Mouse (Mus musculus): ENCODE data around the gene Aqp8. TPM values are rescaled to one million over a fixed set of nuclear protein-coding genes. Genes with fewer than 3 reads are reported as not detected.
A peak's percentile ranks its signal among the peaks of the same experiment; 100 is the strongest.

The Aqp8 gene
- total RNA-seq (2014; rRNA removed) (73.2 and 128 TPM in 2 replicates), polyA plus RNA-seq (2012; rRNA removed) (226 and 272 TPM in 2 replicates)

- DNase-seq (ENCODE audit: extremely low read depth, low read depth, low spot score), result peak; percentile 96
- 13% methylated on average over 9 of the region's 9 CpGs for WGBS
- H3K4me1 ChIP-seq (ENCODE audit: control insufficient read depth, insufficient read depth, low read length), result peaks cover 15% of the 10 kb centered on the region
- peak within 1 kb of the TSS; percentile 72 for H3K27ac ChIP-seq (replicated peaks; ENCODE audit: insufficient read depth, low read depth, low read length)
- H3K27me3 ChIP-seq (ENCODE audit: control insufficient read depth, insufficient read depth, low read length), result no peaks in the 10 kb centered on the region
- peak within 1 kb of the TSS; percentile 48 for H3K4me3 ChIP-seq (ENCODE audit: insufficient read depth, low read depth, low read length)
- peak within 1 kb of the TSS; percentile 63 for H3K9ac ChIP-seq (ENCODE audit: low read depth, low read length)
- TF ChIP-seq CTCF (IDR thresholded peaks at IDR 0.05; ENCODE audit: low read depth, low read length) (peak; percentile 53), POLR2A (IDR thresholded peaks at IDR 0.05; ENCODE audit: extremely low read depth, insufficient read depth, low read length) (no peak)
- peaks cover 2% of the 10 kb centered on the region; the same call in 1 of the 2 replicates for H3K36me3 ChIP-seq (ENCODE audit: control insufficient read depth, insufficient read depth, low read length)
- H3K79me2 ChIP-seq (ENCODE audit: control insufficient read depth, insufficient read depth, low read length), result no peaks in the 10 kb centered on the region
Measured at GRCm38 (mm10) chr7:123462070-123462501, at the start of gene Aqp8. Gene Aqp8, plus strand, starts transcription at chr7:123462291.

DNA sequence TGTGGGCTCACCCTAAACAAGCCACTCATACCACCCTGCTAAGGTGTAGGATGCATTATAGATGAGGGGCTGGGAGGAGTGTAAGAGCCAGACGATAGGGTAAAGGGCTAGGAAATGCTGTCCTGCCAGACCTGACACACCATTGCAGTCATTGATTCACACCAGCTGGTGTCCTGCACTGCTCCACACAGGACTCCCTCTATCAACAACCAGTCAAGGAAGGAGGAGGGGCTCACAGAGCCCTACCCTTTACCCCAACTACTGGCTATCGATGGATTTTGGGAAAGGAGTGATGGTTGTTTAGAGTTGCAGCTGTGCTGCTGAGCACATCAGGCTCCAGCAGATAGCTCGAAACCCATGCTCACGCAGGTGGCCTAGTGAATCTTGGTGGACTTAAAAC lies 45.3 kb upstream of the Aqp8 start:
- no peaks in the 10 kb centered on the region for H3K36me3 ChIP-seq (ENCODE audit: control insufficient read depth, insufficient read depth, low read length)
- no peak overlapping the region for H3K9ac ChIP-seq (ENCODE audit: low read depth, low read length)
- H3K4me3 ChIP-seq (ENCODE audit: insufficient read depth, low read depth, low read length), result no peak overlapping the region
- DNase-seq (ENCODE audit: extremely low read depth, low read depth, low spot score), result no peak
- H3K4me1 ChIP-seq (ENCODE audit: control insufficient read depth, insufficient read depth, low read length), result peaks cover 23% of the 10 kb centered on the region
- WGBS, result 63% methylated on average over 4 of the region's 4 CpGs
- no peak overlapping the region for H3K27ac ChIP-seq (replicated peaks; ENCODE audit: insufficient read depth, low read depth, low read length)
- TF ChIP-seq CTCF (IDR thresholded peaks at IDR 0.05; ENCODE audit: low read depth, low read length), result no peak
- H3K79me2 ChIP-seq (ENCODE audit: control insufficient read depth, insufficient read depth, low read length), result no peaks in the 10 kb centered on the region
- H3K27me3 ChIP-seq (ENCODE audit: control insufficient read depth, insufficient read depth, low read length), result no peaks in the 10 kb centered on the region

- Histone ChIP-seq H3K27me3 (ENCODE audit: control insufficient read depth, insufficient read depth, low read length) (no peaks in the 10 kb centered on the region), H3K4me3 (ENCODE audit: insufficient read depth, low read depth, low read length) (no peak overlapping the region), H3K36me3 (ENCODE audit: control insufficient read depth, insufficient read depth, low read length) (no peaks in the 10 kb centered on the region), H3K27ac (replicated peaks; ENCODE audit: insufficient read depth, low read depth, low read length) (peak overlapping the region; percentile 93), H3K4me1 (ENCODE audit: control insufficient read depth, insufficient read depth, low read length) (peaks cover 23% of the 10 kb centered on the region), H3K79me2 (ENCODE audit: control insufficient read depth, insufficient read depth, low read length) (no peaks in the 10 kb centered on the region), H3K9ac (ENCODE audit: low read depth, low read length) (0 out of 2 replicates have a peak overlapping the region, but pooled peaks have one; percentile 54)
- WGBS, result 27% methylated on average over 3 of the region's 3 CpGs
- TF ChIP-seq POLR2A (IDR thresholded peaks at IDR 0.05; ENCODE audit: extremely low read depth, insufficient read depth, low read length) (no peak), CTCF (IDR thresholded peaks at IDR 0.05; ENCODE audit: low read depth, low read length) (no peak)
- DNase-seq (ENCODE audit: extremely low read depth, low read depth, low spot score), result peak; percentile 87
Measured at GRCm38 (mm10) chr7:123417661-123418060, 44.4 kb upstream of the Aqp8 start.

- 29% methylated on average over 4 of the region's 4 CpGs for WGBS
- Histone ChIP-seq H3K4me1 (ENCODE audit: control insufficient read depth, insufficient read depth, low read length) (peaks cover 23% of the 10 kb centered on the region), H3K4me3 (ENCODE audit: insufficient read depth, low read depth, low read length) (no peak overlapping the region), H3K27me3 (ENCODE audit: control insufficient read depth, insufficient read depth, low read length) (no peaks in the 10 kb centered on the region), H3K79me2 (ENCODE audit: control insufficient read depth, insufficient read depth, low read length) (no peaks in the 10 kb centered on the region), H3K27ac (replicated peaks; ENCODE audit: insufficient read depth, low read depth, low read length) (peak overlapping the region; percentile 73), H3K36me3 (ENCODE audit: control insufficient read depth, insufficient read depth, low read length) (no peaks in the 10 kb centered on the region; the same call in 1 of the 2 replicates), H3K9ac (ENCODE audit: low read depth, low read length) (no peak overlapping the region)
- no peak for TF ChIP-seq POLR2A (IDR thresholded peaks at IDR 0.05; ENCODE audit: extremely low read depth, insufficient read depth, low read length)
- no peak for TF ChIP-seq CTCF (IDR thresholded peaks at IDR 0.05; ENCODE audit: low read depth, low read length)
- DNase-seq (ENCODE audit: extremely low read depth, low read depth, low spot score), result peak; percentile 98
Measured at GRCm38 (mm10) chr7:123419984-123420383, 42.1 kb upstream of the Aqp8 start.

DNA sequence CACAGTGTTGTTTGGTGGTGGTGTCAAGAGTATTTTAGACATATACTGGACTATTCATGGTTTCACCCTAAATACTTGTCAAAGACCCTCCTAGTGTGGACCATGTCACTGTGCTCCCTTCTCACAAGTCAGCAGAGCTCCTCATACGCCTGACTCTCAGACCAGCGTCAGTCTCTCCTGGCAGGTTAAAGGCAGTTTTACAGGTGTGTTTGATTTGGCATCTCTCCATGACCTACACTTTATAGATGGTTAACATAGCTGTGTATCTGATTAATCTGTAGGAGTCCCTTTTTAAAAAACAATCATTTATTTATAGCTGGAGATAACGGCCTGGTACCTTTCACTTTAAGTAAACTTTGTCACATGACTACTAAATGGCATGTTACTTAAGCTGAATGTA lies 40.1 kb upstream of the Aqp8 start:
- H3K27me3 ChIP-seq (ENCODE audit: control insufficient read depth, insufficient read depth, low read length), result no peaks in the 10 kb centered on the region
- H3K27ac ChIP-seq (replicated peaks; ENCODE audit: insufficient read depth, low read depth, low read length), result no peak overlapping the region
- TF ChIP-seq CTCF (IDR thresholded peaks at IDR 0.05; ENCODE audit: low read depth, low read length) (no peak), POLR2A (IDR thresholded peaks at IDR 0.05; ENCODE audit: extremely low read depth, insufficient read depth, low read length) (no peak)
- 49% methylated on average over 3 of the region's 3 CpGs for WGBS
- H3K4me3 ChIP-seq (ENCODE audit: insufficient read depth, low read depth, low read length), result no peak overlapping the region
- no peaks in the 10 kb centered on the region; the same call in 1 of the 2 replicates for H3K36me3 ChIP-seq (ENCODE audit: control insufficient read depth, insufficient read depth, low read length)
- no peak for DNase-seq (ENCODE audit: extremely low read depth, low read depth, low spot score)
- H3K4me1 ChIP-seq (ENCODE audit: control insufficient read depth, insufficient read depth, low read length), result peaks cover 22% of the 10 kb centered on the region
- no peaks in the 10 kb centered on the region for H3K79me2 ChIP-seq (ENCODE audit: control insufficient read depth, insufficient read depth, low read length)
- H3K9ac ChIP-seq (ENCODE audit: low read depth, low read length), result no peak overlapping the region

GRCm38 (mm10) chr7:123424281-123424680 lies 37.8 kb upstream of the Aqp8 start:
- DNase-seq (ENCODE audit: extremely low read depth, low read depth, low spot score), result no peak
- Histone ChIP-seq H3K27ac (replicated peaks; ENCODE audit: insufficient read depth, low read depth, low read length) (no peak overlapping the region), H3K27me3 (ENCODE audit: control insufficient read depth, insufficient read depth, low read length) (no peaks in the 10 kb centered on the region), H3K4me3 (ENCODE audit: insufficient read depth, low read depth, low read length) (no peak overlapping the region), H3K4me1 (ENCODE audit: control insufficient read depth, insufficient read depth, low read length) (peaks cover 11% of the 10 kb centered on the region), H3K9ac (ENCODE audit: low read depth, low read length) (no peak overlapping the region), H3K36me3 (ENCODE audit: control insufficient read depth, insufficient read depth, low read length) (no peaks in the 10 kb centered on the region; the same call in 1 of the 2 replicates), H3K79me2 (ENCODE audit: control insufficient read depth, insufficient read depth, low read length) (no peaks in the 10 kb centered on the region)
- WGBS, result 89% methylated on average over 6 of the region's 6 CpGs
- TF ChIP-seq CTCF (IDR thresholded peaks at IDR 0.05; ENCODE audit: low read depth, low read length) (no peak), POLR2A (IDR thresholded peaks at IDR 0.05; ENCODE audit: extremely low read depth, insufficient read depth, low read length) (no peak)
